ENCODE assay signal across 7 mouse cellular contexts in the genomic region with DNA sequence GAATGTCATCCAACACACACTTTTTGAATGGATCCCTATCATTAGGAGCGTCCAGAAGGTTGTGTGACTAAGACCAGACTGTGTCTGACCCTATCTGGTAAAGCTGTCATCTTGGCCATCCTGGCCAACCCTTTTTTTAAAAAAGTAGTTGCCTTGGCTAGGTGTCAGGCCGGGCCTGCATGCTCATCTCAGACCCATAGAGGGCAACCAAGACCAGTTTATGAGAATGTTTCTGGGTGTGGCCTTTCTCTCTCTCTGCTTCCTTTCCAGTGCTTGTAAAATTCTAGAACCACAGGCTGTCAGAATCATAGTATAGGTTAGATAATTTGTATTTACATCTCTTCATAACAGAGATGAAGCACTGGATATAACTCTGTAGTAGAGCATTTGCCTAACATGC.
DNase-seq lines count a peak whose midpoint lies in the region; ATAC-seq and TF ChIP-seq lines count a peak whose summit lies in the region.

No protein-coding gene starts in this region.

- DNase-seq in MEL-GATA-1-ER (ENCODE audit: extremely low read depth, low read depth), result peak; percentile 51
- peak; percentile 9 for DNase-seq in cerebellum, adult 9-11 months
- peak; percentile 57 for DNase-seq in gastrocnemius, postnatal 10 days
- peak; percentile 74 for DNase-seq in kidney, postnatal 0 days (ENCODE audit: low spot score)
- DNase-seq in lung, postnatal 14 days, result peak; percentile 70
- DNase-seq in right cerebral cortex, postnatal 4 days, result peak; percentile 18

- H3K4me3 ChIP-seq in kidney, postnatal 0 days (replicated peaks; ENCODE audit: low read depth, low read length), result no peak overlapping the region

- no peaks in the 10 kb centered on the region for H3K36me3 ChIP-seq in kidney, postnatal 0 days (ENCODE audit: insufficient read depth, low read length)

- no peaks in the 10 kb centered on the region for H3K9me3 ChIP-seq in kidney, postnatal 0 days (replicated peaks; ENCODE audit: low read length)

- H3K4me2 ChIP-seq in kidney, postnatal 0 days (ENCODE audit: low read length), result no peak overlapping the region

- H3K27ac ChIP-seq in kidney, postnatal 0 days, result no peak overlapping the region

- TF ChIP-seq CTCF in kidney, postnatal 0 days (IDR thresholded peaks at IDR 0.05; ENCODE audit: low read depth), result peak; percentile 69

- H3K9ac ChIP-seq in kidney, postnatal 0 days (ENCODE audit: low read depth, low read length), result no peak overlapping the region

- H3K27me3 ChIP-seq in kidney, postnatal 0 days (ENCODE audit: insufficient read depth, low read length), result no peaks in the 10 kb centered on the region

- ATAC-seq in CD4-positive, CD25-positive, alpha-beta regulatory T cell, adult 4 months, result peak; percentile 98
- ATAC-seq in kidney, postnatal 0 days (replicated peaks; ENCODE audit: low FRiP score, low read depth), result no peak

- no peaks in the 10 kb centered on the region for H3K4me1 ChIP-seq in kidney, postnatal 0 days (replicated peaks; ENCODE audit: insufficient read depth, low read length)

- WGBS in kidney, postnatal 0 days, result 25% methylated on average over 2 of the region's 2 CpGs

Comparison
In these comparisons a context has a peak if more than half of its experiments do, and no peak if none do; other contexts are left out.
1. DNase-seq: peak in every context shown above with its lines; median percentile 74 in kidney, postnatal 0 days; 70 in lung, postnatal 14 days; 57 in gastrocnemius, postnatal 10 days; 51 in MEL-GATA-1-ER; 18 in right cerebral cortex, postnatal 4 days; 9 in cerebellum, adult 9-11 months.